Mouse (Mus musculus) layer of hippocampus, adult 2 months (tissue): ENCODE data around the gene Garnl3. TPM values are rescaled to one million over a fixed set of nuclear protein-coding genes. Genes with fewer than 3 reads are reported as not detected.
"Not testable (repeated sequence)": the region's sequence is repeated elsewhere in the genome, so short reads cannot be mapped to it uniquely, and the experiment has no call there.

Experiments
- DNase-seq, 2 experiments: peaks; one replicate each; pipeline ENCODE4 v3.0.0; 2022; ENCODE audit warnings: low spot score in 2 of 2
- H3K27ac ChIP-seq: fragments of 200-600 bp; 2 replicates; pipeline ENCODE4 v1.8.1; 2022
- H3K4me3 ChIP-seq: fragments of 200-600 bp; 2 replicates; pipeline ENCODE4 v1.8.1; 2022; ENCODE audit warnings: mild to moderate bottlenecking
- CTCF ChIP-seq: fragments of 200-600 bp; conservative IDR thresholded peaks from 2 replicates; pipeline ENCODE4 v1.8.1; 2022; ENCODE audit warnings: antibody characterized with exemption, mild to moderate bottlenecking, moderate library complexity
- total RNA-seq, 2 experiments: library from RNA; stranded (reverse); gene quantifications; 2 replicates each; pipeline ENCODE4 v1.2.3; 2021

The Garnl3 gene
- total RNA-seq, 2 experiments from 2014 or later = 31.7 to 35.2 TPM

- H3K27ac ChIP-seq = no peak overlapping the region
- no peak for TF ChIP-seq CTCF
- no peak overlapping the region for H3K4me3 ChIP-seq
- peak in 1 of 2 experiments; percentile 27 for DNase-seq
Measured at GRCm38 (mm10) chr2:33090620-33091520, 40.6 kb downstream of the Garnl3 start.

- DNase-seq, H3K4me3 ChIP-seq, H3K27ac ChIP-seq: not testable (repeated sequence)
Measured at GRCm38 (mm10) chr2:33090033-33090400, 41.4 kb downstream of the Garnl3 start.

GRCm38 (mm10) chr2:33089356-33090032 is 42.0 kb downstream of the Garnl3 start:
- no peak overlapping the region for H3K27ac ChIP-seq
- TF ChIP-seq CTCF = no peak
- no peak for DNase-seq
- no peak overlapping the region for H3K4me3 ChIP-seq

GRCm38 (mm10) chr2:33086671-33087363 is 44.6 kb downstream of the Garnl3 start:
- Histone ChIP-seq H3K4me3 (no peak overlapping the region), H3K27ac (peak overlapping the region; percentile 14; the same call in 1 of the 2 replicates)
- no peak for DNase-seq
- no peak for TF ChIP-seq CTCF

- TF ChIP-seq CTCF = no peak
- peak overlapping the region; percentile 47; the same call in 1 of the 2 replicates for H3K27ac ChIP-seq
- no peak for DNase-seq
Measured at GRCm38 (mm10) chr2:33086016-33086596, 45.3 kb downstream of the Garnl3 start.

GRCm38 (mm10) chr2:33084221-33084620 is 47.2 kb downstream of the Garnl3 start:
- no peak for TF ChIP-seq CTCF
- H3K27ac ChIP-seq = no peak overlapping the region
- DNase-seq = no peak
- H3K4me3 ChIP-seq = no peak overlapping the region

More at GRCm38 (mm10) chr2:33086016-33086596, 45.3 kb downstream of the Garnl3 start:
- peak overlapping the region; percentile 15; the same call in 1 of the 2 replicates for H3K4me3 ChIP-seq

GRCm38 (mm10) chr2:33080166-33080565 is 51.3 kb downstream of the Garnl3 start:
- H3K27ac ChIP-seq = no peak overlapping the region
- no peak for TF ChIP-seq CTCF
- DNase-seq = no peak
- H3K4me3 ChIP-seq = no peak overlapping the region

GRCm38 (mm10) chr2:33077252-33077651 is 54.2 kb downstream of the Garnl3 start:
- TF ChIP-seq CTCF = peak; percentile 79
- H3K27ac ChIP-seq = no peak overlapping the region

GRCm38 (mm10) chr2:33074931-33075330 is 56.5 kb downstream of the Garnl3 start:
- Histone ChIP-seq H3K4me3 (no peak overlapping the region), H3K27ac (no peak overlapping the region)
- TF ChIP-seq CTCF = no peak
- no peak for DNase-seq

More at GRCm38 (mm10) chr2:33077252-33077651, 54.2 kb downstream of the Garnl3 start:
- peak in 1 of 2 experiments; percentile 53 for DNase-seq
- no peak overlapping the region for H3K4me3 ChIP-seq

- Histone ChIP-seq H3K4me3 (no peak overlapping the region), H3K27ac (no peak overlapping the region)
- TF ChIP-seq CTCF = no peak
- DNase-seq = no peak
Measured at GRCm38 (mm10) chr2:33074188-33074587, 57.3 kb downstream of the Garnl3 start.

- TF ChIP-seq CTCF = no peak
- Histone ChIP-seq H3K4me3 (no peak overlapping the region), H3K27ac (0 out of 2 replicates have a peak overlapping the region, but pooled peaks have one; percentile 21)
- DNase-seq = peak in 1 of 2 experiments; percentile 16
Measured at GRCm38 (mm10) chr2:33072333-33072732, 59.1 kb downstream of the Garnl3 start.

GRCm38 (mm10) chr2:33065610-33066009 is 65.8 kb downstream of the Garnl3 start:
- no peak for TF ChIP-seq CTCF
- H3K4me3 ChIP-seq = no peak overlapping the region
- no peak for DNase-seq
- H3K27ac ChIP-seq = no peak overlapping the region
